Mouse (Mus musculus) embryonic facial prominence, embryonic 13.5 days (tissue): ENCODE data around the gene Map3k21. TPM values are rescaled to one million over a fixed set of nuclear protein-coding genes. Genes with fewer than 3 reads are reported as not detected.

Experiments used
- ATAC-seq: fragments of 200-750 bp; cut with Nextera tagmentation; 2 replicates; pipeline ENCODE4 v1.8.0; 2017; ENCODE audit warnings: low read depth; ENCODE audit not compliant: insufficient number of reproducible peaks, insufficient read depth, low FRiP score, low TSS enrichment
- H3K27ac ChIP-seq: fragments of 300-500 bp; sonication (generic); 2 replicates; pipeline ENCODE4 v1.5.1; 2015; ENCODE audit warnings: moderate library complexity, mild to moderate bottlenecking, inconsistent platforms
- H3K27me3 ChIP-seq: fragments of 300-500 bp; sonication (generic); 2 replicates; pipeline ENCODE4 v1.6.1; 2015; ENCODE audit warnings: mild to moderate bottlenecking, inconsistent platforms
- H3K36me3 ChIP-seq: fragments of 300-500 bp; sonication (generic); 2 replicates; pipeline ENCODE4 v1.6.1; 2015; ENCODE audit warnings: mild to moderate bottlenecking, inconsistent platforms
- H3K4me1 ChIP-seq: fragments of 300-500 bp; sonication (generic); 2 replicates; pipeline ENCODE4 v1.6.1; 2015; ENCODE audit warnings: inconsistent platforms
- H3K4me2 ChIP-seq: fragments of 300-500 bp; sonication (generic); 2 replicates; pipeline ENCODE4 v1.6.1; 2015; ENCODE audit warnings: moderate library complexity, mild to moderate bottlenecking, inconsistent platforms
- H3K4me3 ChIP-seq: fragments of 300-500 bp; sonication (generic); 2 replicates; pipeline ENCODE4 v1.5.1; 2015; ENCODE audit warnings: mild to moderate bottlenecking, inconsistent platforms
- H3K9ac ChIP-seq: fragments of 300-500 bp; sonication (generic); 2 replicates; pipeline ENCODE4 v1.6.1; 2015; ENCODE audit warnings: mild to moderate bottlenecking, inconsistent platforms
- H3K9me3 ChIP-seq: fragments of 300-500 bp; sonication (generic); 2 replicates; pipeline ENCODE4 v1.6.1; 2016; ENCODE audit warnings: inconsistent platforms
- whole genome bisulfite sequencing: fragments of 180-500 bp; shearing (Covaris S2); methylation state at CpG from one replicate; pipeline ENCODE4 v1.1.7; 2015; ENCODE audit warnings: mixed read lengths; 5-methylcytosine and 5-hydroxymethylcytosine counted together
- polyA plus RNA-seq: library from polyadenylated mRNA; unstranded; fragments of >200 nt; fragmentation: Nextera tagmentation; extraction: Ambion mirVana; gene quantifications from 2 replicates; pipeline ENCODE4 v1.2.1, GENCODE M21; 2015

The Map3k21 gene
- polyA plus RNA-seq, 1 experiment from 2014 or later = 0.14 TPM

DNA sequence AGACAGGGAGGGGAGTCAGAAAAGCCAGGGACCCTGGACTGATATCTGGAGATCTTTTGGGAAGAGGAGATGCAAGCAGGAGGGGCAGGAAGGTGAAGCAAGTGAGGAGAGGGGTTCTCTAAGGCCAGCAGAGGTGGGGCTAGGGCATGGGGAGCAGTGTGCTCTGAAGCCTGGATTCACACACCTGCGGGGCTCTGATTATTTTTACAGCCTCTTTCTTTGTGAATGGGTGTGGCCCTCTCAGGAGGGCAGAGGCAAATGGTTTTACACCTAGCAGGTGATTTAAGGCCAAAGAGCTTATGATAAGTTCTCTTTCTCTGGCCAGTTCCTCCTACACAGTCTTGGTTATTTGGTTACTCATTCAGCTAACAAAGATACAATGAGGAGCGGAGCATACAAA, 8.5 kb downstream of the Map3k21 start:
- H3K4me3 ChIP-seq = no peak overlapping the region
- WGBS = 81% methylated on average over 2 of the region's 2 CpGs
- H3K27me3 ChIP-seq = peaks cover 10% of the 10 kb centered on the region
- H3K4me1 ChIP-seq = 0 out of 2 replicates have a peak, but pooled peaks cover 3% of the 10 kb centered on the region
- H3K36me3 ChIP-seq = no peaks in the 10 kb centered on the region
- H3K27ac ChIP-seq = no peak overlapping the region
- ATAC-seq = no peak
- no peak overlapping the region for H3K9ac ChIP-seq
- no peak overlapping the region for H3K4me2 ChIP-seq
- no peaks in the 10 kb centered on the region for H3K9me3 ChIP-seq

- 0 out of 2 replicates have a peak, but pooled peaks cover 3% of the 10 kb centered on the region for H3K4me1 ChIP-seq
- no peak overlapping the region for H3K9ac ChIP-seq
- no peaks in the 10 kb centered on the region for H3K9me3 ChIP-seq
- no peak overlapping the region for H3K4me3 ChIP-seq
- H3K27me3 ChIP-seq = peaks cover 2% of the 10 kb centered on the region; the same call in 1 of the 2 replicates
- H3K27ac ChIP-seq = no peak overlapping the region
- WGBS = 58% methylated on average over 8 of the region's 8 CpGs
- no peak overlapping the region for H3K4me2 ChIP-seq
- no peak for ATAC-seq
- H3K36me3 ChIP-seq = no peaks in the 10 kb centered on the region
Observed at GRCm38 (mm10) chr8:125919560-125919959, 9.3 kb downstream of the Map3k21 start.

GRCm38 (mm10) chr8:125920281-125920680, 10.0 kb downstream of the Map3k21 start:
- WGBS = 70% methylated on average over 10 of the region's 10 CpGs
- Histone ChIP-seq H3K9me3 (no peaks in the 10 kb centered on the region), H3K4me1 (0 out of 2 replicates have a peak, but pooled peaks cover 3% of the 10 kb centered on the region), H3K9ac (no peak overlapping the region), H3K4me3 (no peak overlapping the region), H3K27me3 (no peaks in the 10 kb centered on the region), H3K27ac (no peak overlapping the region), H3K4me2 (no peak overlapping the region), H3K36me3 (no peaks in the 10 kb centered on the region)
- no peak for ATAC-seq

DNA sequence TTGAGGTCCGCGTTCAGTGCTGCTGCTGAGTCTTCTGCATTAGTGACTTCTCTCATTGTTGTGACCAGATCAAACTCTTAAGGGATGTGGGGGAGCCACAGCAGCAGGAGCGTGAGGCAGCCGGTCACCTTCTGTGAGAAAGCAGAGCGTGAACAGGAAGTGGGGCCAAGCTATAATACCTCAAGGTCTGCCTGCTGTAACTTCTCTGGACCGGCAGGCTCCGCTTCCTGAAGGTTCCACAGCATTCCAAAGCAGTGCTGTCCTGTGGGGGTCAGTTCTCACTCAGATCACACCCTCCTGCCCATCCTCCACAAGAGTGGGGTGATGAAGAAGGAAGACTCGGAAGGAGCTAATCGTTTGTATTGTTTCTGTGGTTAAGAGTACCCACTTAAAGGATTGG, 10.5 kb downstream of the Map3k21 start:
- Histone ChIP-seq H3K4me1 (0 out of 2 replicates have a peak, but pooled peaks cover 3% of the 10 kb centered on the region), H3K27me3 (no peaks in the 10 kb centered on the region), H3K27ac (no peak overlapping the region), H3K4me3 (no peak overlapping the region), H3K9ac (no peak overlapping the region), H3K36me3 (no peaks in the 10 kb centered on the region), H3K9me3 (no peaks in the 10 kb centered on the region), H3K4me2 (no peak overlapping the region)
- 66% methylated on average over 9 of the region's 9 CpGs for WGBS
- ATAC-seq = no peak

DNA sequence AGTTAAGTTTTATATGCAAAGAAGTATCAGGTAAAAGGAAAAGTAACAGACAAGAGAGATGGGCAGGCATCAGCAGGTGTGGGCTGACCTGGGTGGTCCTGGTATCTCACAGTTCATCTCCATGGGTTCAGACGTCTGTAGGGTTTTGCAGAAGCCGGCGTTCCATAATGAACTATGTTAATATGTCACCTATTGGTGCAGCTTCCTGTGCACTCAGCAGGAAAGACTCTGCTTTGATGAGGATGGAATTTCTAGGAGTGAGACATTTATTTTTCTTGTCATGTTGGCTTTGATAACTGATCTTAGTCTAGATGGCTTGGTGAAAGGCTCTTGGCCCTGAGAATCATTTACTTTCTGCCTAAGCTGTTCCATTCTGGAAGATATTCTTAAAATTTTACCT, 12.1 kb downstream of the Map3k21 start:
- no peak for ATAC-seq
- no peaks in the 10 kb centered on the region for H3K9me3 ChIP-seq
- H3K27ac ChIP-seq = no peak overlapping the region
- H3K4me3 ChIP-seq = no peak overlapping the region
- 0 out of 2 replicates have a peak, but pooled peaks cover 3% of the 10 kb centered on the region for H3K4me1 ChIP-seq
- 76% methylated on average over 3 of the region's 3 CpGs for WGBS
- H3K4me2 ChIP-seq = no peak overlapping the region
- no peak overlapping the region for H3K9ac ChIP-seq
- no peaks in the 10 kb centered on the region for H3K27me3 ChIP-seq
- H3K36me3 ChIP-seq = no peaks in the 10 kb centered on the region

DNA sequence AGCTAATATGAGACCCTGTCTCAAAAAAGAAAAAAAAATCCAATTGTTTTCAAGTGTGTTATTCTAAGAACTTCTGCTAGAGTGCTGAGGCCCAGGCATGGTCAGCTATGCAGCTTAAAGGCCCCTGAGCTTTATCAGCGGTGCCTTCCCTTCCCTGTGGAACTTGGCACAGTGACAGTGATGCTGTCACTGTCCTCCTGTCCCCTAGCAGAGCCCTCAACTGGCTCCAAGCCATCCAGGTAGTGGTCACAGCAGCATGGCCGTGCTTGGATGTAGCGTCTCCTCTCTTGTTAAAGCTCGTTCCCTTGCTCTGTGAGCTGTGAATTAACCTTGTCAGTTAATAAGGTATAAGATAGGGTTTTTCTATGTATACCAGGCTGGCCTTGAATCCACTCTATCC, 16.4 kb downstream of the Map3k21 start:
- ATAC-seq = no peak
- Histone ChIP-seq H3K4me2 (no peak overlapping the region), H3K4me3 (no peak overlapping the region), H3K4me1 (no peaks in the 10 kb centered on the region), H3K9ac (no peak overlapping the region), H3K9me3 (no peaks in the 10 kb centered on the region), H3K27ac (no peak overlapping the region), H3K27me3 (no peaks in the 10 kb centered on the region), H3K36me3 (no peaks in the 10 kb centered on the region)
- 89% methylated on average over 4 of the region's 4 CpGs for WGBS

DNA sequence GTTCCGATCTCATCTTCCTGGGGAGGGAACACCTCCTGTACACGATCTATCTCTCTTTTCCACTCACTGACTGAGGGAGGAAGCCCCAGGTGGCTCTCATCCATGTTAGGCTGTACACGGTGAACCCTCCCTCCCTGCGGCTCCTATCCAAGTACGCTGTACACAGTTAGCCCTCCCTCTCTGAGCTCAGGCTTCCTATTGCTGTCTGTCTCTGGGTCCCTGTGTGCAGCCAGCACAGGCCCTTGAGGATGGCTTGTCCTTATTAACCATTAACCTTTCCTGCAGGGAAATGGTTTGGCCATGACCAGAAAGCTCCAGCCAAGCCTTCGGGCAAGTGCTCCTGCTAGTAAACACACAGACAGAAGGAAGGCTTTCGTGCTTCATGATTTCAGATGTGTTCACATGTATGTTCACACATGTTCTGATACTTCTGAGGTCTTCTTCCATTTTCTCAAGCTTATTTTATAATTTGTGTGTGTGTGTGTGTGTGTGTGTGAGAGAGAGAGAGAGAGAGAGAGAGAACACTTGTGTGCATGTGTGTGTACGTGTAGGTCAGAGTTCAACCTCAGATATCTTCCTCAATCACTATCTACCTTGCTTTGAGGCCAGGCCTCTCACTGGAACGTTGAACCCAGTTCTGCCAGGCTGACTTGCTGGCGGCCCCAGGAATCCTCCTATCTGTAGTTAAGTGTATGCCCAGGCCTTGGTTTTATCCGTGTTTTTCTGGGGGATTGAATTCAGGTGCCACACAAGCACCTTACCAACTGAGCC, 20.2 kb downstream of the Map3k21 start:
- Histone ChIP-seq H3K27me3 (no peaks in the 10 kb centered on the region), H3K4me2 (no peak overlapping the region), H3K4me3 (no peak overlapping the region), H3K9me3 (no peaks in the 10 kb centered on the region), H3K9ac (no peak overlapping the region), H3K27ac (no peak overlapping the region), H3K4me1 (no peaks in the 10 kb centered on the region), H3K36me3 (no peaks in the 10 kb centered on the region)
- 82% methylated on average over 11 of the region's 11 CpGs for WGBS
- no peak for ATAC-seq

DNA sequence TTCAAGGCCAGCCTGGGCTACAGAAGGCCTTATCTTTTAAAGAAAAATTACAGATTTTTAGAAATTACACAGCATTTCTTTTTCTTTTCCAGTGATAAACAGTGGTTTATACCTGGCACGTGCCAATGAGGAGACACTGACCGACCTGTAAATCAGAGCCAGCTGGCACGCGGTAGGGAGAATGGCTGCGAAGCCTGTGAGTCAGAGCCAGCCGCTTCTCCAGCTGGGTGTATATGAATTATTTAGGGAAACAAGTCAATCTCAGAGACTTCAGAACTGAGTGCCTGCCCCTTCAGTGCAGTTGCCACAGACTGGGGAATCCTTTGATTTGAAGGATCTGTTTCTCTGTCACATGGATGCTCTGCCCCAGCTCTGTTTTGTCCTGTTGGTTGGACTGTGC, 21.6 kb downstream of the Map3k21 start:
- no peak overlapping the region for H3K4me2 ChIP-seq

DNA sequence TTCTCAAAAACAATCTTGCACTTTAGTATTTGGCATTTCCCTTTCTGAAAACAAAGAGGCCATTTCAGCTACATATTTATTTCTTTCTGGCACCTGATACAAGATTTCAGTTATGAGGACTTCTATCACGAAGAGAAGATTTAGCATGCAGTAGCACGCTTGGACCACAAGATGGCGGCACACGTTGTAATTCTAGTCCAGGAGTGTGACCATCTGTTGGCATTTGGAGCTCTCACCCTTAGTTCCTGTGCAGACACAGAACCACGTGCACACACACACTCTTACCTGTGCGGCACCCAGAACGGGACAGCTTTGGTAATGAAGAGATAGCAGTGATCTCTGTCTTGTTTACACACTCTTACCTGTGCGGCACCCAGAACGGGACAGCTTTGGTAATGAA, 25.4 kb downstream of the Map3k21 start:
- H3K9me3 ChIP-seq = no peaks in the 10 kb centered on the region
- no peak overlapping the region for H3K9ac ChIP-seq
- H3K27ac ChIP-seq = no peak overlapping the region
- no peak for ATAC-seq
- WGBS = 42% methylated on average over 9 of the region's 9 CpGs
- H3K4me1 ChIP-seq = no peaks in the 10 kb centered on the region
- H3K4me3 ChIP-seq = no peak overlapping the region
- H3K4me2 ChIP-seq = no peak overlapping the region
- H3K27me3 ChIP-seq = no peaks in the 10 kb centered on the region
- no peaks in the 10 kb centered on the region for H3K36me3 ChIP-seq

More for the DNA sequence above, 21.6 kb downstream of the Map3k21 start:
- H3K4me1 ChIP-seq = no peaks in the 10 kb centered on the region
- WGBS = 92% methylated on average over 6 of the region's 6 CpGs
- no peaks in the 10 kb centered on the region for H3K27me3 ChIP-seq
- no peak overlapping the region for H3K9ac ChIP-seq
- no peaks in the 10 kb centered on the region for H3K36me3 ChIP-seq
- no peaks in the 10 kb centered on the region for H3K9me3 ChIP-seq
- H3K4me3 ChIP-seq = no peak overlapping the region
- no peak for ATAC-seq
- no peak overlapping the region for H3K27ac ChIP-seq

- Histone ChIP-seq H3K9ac (no peak overlapping the region), H3K27ac (no peak overlapping the region), H3K4me1 (no peaks in the 10 kb centered on the region), H3K4me2 (no peak overlapping the region), H3K9me3 (no peaks in the 10 kb centered on the region), H3K36me3 (no peaks in the 10 kb centered on the region), H3K4me3 (no peak overlapping the region), H3K27me3 (no peaks in the 10 kb centered on the region)
- ATAC-seq = no peak
- WGBS = 69% methylated on average over 4 of the region's 4 CpGs
Observed at GRCm38 (mm10) chr8:125944511-125944910, 34.3 kb downstream of the Map3k21 start.

DNA sequence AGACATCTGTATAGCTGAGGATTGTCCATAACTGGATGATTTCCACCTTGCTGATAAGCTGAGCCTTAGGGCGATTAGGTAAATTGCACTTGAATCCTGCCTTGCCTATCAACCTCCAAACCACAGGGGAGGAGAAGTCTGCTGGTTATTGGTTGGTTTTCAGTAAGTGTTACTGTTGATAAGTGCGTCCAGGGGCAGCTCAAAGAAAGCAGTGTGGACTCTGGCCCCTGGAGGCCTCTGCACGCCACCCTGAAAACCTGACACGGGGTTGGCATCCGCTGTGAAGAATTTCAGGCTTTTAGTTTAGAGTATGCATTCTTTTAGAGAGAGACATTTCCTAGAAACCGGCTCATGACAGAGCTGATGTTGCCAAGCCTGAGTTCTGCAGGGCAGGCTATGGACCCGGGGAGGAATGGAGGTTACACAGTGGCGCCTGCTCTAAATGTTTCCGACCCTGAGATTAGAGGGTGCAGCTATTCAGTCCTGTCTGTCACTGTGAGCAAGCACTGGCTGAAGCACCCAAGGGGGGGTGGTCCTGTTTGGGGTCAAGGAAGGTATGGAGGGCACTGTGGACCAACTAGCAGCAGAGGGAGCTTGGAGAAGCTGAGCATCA, 38.6 kb downstream of the Map3k21 start:
- no peak for ATAC-seq
- H3K4me3 ChIP-seq = no peak overlapping the region
- WGBS = 78% methylated on average over 9 of the region's 9 CpGs

More for the DNA sequence above, 38.6 kb downstream of the Map3k21 start:
- Histone ChIP-seq H3K9ac (no peak overlapping the region), H3K27me3 (peaks cover 7% of the 10 kb centered on the region; the same call in 1 of the 2 replicates), H3K36me3 (no peaks in the 10 kb centered on the region), H3K27ac (no peak overlapping the region), H3K4me1 (no peaks in the 10 kb centered on the region), H3K9me3 (no peaks in the 10 kb centered on the region), H3K4me2 (no peak overlapping the region)
